Mouse (Mus musculus): Measurements from ENCODE around the gene Rbm44.

Gene Rbm44

DNA sequence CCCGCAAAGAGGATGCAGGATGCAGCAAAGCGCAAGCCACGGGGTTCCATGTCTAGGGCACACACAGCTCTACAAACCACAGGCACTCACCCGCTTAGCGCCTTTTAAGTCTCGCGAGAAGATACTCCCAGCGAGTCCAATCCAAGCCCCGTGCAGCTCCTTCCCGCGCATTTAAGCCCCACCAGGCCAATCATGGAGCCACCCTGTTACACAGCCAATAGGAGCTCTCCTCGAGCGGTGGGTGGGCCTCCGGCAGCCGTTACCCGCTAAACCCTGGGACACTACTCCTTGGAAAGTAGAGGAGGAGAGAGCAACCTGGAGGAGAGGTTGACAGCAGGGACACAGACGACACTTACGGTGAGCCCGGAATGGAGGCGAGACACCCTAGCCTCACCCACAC is at the start of gene Rbm44:
Rbm44 (plus strand) TSS at position 277 of the 400 bp plus-strand sequence.
- in situ Hi-C loops (cut with MboI, MseI): loop anchor here (10.0 kb wide), 1 partner anchor 500 kb away; no protein-coding TSS in a partner anchor

DNA sequence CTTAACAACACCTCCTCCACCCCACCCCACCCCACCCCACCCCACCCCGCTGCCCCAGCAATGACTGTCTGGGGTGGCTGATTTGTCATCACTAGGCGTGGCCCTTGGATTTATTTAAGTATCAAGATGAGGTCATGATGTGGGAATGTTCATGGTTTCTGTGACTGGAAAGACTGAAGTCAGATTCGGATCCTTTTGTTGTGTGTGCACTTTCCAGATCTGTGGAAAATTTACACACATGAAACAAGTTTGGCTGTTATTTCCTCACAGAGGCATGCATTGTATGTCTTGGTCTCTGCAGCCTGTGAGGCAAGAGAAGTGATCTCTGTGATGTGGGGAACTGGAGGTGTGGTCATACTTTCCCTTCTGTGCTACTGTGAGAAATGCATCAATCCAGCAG is 49.6 kb upstream of the Rbm44 start:
- in situ Hi-C loops (cut with MboI, MseI): no loop called here

DNA sequence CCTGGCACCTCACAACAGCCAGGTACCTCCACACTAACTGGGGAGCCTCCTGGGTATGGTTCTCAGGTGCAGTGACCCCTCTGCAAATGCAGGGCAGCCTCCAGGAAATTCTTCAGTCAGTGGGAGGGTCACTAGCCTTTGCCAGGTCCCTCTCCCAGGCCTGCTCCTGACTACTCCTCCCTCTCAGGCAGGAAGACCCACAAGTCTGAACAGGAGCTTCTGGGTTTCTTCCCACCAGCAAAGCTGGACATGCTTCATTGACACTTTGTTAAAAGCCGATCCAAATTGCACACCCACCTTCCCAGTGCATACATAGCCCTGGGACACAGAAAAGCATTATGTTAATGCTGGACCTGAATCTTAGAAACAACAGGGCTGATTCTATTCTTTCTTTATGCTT is 49.0 kb upstream of the Rbm44 start:
- in situ Hi-C loops (cut with MboI, MseI): no loop called here

DNA sequence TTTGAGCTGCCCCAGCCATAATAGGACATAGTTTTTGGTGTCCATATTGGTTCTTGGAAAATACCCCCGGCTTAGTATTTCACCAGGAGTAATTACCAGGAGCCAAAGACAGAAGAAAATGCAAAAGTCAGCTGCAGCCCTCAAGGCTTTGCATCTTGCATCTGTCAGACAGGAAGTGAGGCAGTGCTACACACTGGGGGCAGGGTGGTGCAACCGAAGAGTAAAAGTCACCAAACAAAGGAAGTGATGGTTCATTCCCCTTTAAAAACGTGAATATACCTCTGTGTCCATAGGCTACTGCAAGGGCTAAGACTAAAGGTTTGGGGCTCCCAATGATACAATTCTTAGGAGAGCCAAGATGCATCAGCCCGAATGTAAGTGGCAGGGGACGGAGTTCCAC is 48.4 kb upstream of the Rbm44 start:
- in situ Hi-C loops (cut with MboI, MseI): no loop called here

DNA sequence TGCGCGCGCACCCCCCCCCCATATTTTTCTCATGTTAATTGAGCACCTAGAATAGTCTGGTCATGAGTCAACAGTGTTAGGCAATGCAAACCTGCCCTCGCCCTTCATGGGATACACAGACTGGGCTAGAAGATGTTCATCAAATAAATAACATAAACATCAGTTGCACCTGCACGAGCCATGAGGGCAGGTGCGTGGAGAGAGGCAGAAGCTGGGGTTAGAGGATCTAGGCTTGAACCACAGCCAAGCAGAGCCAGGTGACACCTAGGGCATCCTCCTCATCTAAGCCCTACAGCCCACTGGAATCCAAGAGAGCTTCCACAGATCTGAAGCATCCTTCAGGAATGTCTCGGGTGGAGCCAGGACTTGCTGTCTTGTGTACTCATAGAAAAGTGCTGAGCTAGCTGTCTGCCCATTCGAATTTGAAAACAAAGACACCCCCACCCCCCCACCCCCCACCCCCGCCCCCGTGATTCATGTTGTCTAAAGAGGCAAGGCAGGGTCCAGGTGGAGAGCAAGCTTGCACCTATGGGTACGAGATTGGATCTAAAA is 47.5 kb upstream of the Rbm44 start:
- in situ Hi-C loops (cut with MboI, MseI): no loop called here

DNA sequence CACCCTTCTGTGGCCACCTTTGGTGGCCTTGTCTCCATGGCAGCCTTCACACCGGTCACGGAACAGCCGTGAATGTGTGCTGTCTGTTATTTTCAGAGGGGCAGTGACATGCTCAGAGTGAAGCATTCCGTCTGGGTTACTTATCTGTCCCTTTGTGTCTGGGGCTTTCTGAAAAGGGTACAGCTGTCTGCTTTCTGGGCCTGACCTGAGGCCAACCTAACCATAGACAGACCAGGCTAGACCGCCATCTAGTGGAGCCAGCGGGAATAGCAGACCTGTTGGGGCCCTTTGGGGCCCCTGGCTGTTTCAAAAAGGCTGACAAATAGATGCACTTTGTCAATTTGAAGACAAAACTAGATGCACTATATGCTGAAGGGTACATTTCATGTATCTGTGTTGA is 46.0 kb upstream of the Rbm44 start:
- in situ Hi-C loops (cut with MboI, MseI): no loop called here

DNA sequence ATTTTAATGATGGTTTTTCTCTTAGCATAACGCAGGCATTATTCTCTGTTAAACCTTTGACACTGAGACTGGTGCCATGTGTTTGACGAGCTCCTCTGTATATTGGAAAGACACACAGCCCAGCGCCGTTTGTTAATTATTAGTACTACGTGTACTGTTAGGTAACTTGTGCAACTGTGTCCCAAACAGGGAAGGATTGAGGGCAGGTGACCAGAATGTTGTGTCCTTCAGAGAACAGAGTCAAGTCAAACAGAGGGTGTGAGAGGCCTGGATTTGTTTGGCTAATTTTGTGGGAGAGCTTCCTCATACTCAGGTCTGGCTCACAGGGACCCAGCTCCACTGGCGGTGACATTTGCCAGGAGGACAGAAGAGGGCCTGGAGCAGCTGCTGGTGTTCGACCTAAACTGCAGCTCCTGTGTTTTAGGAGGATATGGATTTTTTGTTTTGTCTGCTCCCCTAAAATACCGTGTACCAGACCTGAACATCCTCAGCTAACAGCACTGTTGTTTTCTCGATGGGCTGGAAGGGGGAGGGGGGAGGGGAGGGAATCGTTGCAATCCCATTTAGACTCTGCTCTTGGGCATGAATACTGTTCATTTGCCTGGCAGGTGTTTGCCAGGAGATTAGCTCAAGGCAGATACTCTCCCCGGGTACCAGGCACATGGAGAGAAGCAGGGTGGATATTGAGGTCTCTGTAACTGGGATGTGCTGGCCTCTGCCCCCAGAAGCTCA is 43.0 kb upstream of the Rbm44 start:
- in situ Hi-C loops (cut with MboI, MseI): loop anchor here (5.0 kb wide), 1 partner anchor 125 kb away; no protein-coding TSS in a partner anchor

DNA sequence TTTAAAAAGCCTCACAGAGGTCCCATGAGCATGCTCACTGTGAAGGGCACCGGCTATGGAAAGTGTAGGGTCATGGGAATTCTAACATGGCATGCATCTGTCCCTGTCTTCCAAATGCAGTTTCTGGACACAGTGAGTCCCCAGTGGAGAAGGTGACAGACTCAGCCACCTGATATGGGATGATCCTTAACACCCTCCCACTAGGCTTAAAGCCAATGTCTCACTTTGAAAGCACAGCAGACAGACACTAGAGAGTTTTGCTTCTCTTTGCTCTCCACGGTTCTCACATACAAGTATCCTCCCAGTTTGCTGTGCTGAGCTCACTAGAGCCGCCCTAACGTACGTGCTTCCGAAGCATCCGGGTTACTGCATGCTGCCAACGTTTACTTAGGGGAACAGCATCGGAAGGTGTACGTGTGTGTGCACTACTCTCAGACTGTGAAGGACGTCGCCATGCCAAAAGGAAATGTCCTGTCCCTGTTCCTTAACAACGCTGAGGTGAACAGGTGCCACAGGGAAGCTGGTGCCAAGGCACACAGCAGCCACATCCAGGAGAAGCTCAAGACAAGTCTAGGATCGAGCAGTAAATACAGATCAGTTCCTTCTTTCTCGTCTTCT is 41.4 kb upstream of the Rbm44 start:
- in situ Hi-C loops (cut with MboI, MseI): loop anchor here (5.0 kb wide), 1 partner anchor 126 kb away; no protein-coding TSS in a partner anchor

DNA sequence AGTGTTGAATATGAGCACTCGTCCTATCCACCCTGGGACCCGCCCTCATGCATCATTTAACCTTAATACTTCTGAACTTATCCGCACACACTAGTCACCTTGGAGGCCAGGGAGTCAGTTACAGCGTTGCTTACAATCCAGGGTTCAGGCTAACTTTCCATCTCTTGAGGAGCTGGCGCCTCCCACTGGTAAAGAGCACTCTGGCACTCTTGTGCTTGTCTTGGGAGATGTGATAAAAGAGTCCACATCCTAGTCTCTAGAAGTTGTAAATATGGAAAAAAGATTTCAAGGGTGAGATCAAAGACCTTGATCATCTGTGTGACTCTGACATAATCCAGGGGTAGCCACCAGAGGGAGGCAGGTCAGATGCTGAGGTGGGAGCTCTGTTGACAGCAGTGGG is 37.3 kb upstream of the Rbm44 start:
- in situ Hi-C loops (cut with MboI, MseI): loop anchor here (5.0 kb wide), 1 partner anchor 65 kb away; no protein-coding TSS in a partner anchor

DNA sequence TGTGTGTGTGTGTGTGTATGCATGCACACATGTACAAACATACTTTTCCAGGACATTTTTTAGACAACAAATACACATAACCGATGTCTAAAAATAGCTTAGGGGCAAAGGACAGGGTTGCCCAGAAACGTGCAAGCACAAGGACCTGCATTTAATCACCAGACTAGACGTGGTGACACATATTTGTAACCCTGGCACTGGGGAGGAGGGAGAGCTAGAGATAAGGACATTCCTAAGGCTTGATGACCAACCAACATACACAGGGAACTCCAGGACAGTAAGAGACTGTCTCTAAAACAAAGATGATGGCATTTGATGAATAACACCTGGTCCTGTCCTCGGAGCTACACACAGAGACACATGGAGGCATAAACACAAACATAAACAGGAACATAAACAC is 35.6 kb upstream of the Rbm44 start:
- in situ Hi-C loops (cut with MboI, MseI): loop anchor here (5.0 kb wide), 1 partner anchor 67 kb away; no protein-coding TSS in a partner anchor

DNA sequence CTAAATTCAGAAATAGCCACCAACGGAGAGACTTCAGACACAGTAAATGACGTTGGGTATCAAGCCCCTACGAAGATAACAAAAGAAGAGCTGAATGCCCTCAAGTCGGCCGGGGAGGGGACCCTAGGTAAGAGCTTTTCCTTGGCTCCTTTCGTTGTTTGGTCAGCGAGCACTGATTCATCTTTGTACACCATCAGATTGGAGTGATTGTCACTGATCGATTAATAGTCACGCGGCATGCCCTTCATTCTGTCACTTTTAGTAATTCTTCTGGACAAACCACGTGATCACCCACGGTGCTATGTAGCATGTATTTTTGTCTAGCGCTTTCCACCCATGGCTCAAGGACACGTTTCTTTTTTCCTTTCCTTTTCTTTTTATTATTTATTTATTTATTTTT is 32.7 kb upstream of the Rbm44 start:
- in situ Hi-C loops (cut with MboI, MseI): no loop called here

DNA sequence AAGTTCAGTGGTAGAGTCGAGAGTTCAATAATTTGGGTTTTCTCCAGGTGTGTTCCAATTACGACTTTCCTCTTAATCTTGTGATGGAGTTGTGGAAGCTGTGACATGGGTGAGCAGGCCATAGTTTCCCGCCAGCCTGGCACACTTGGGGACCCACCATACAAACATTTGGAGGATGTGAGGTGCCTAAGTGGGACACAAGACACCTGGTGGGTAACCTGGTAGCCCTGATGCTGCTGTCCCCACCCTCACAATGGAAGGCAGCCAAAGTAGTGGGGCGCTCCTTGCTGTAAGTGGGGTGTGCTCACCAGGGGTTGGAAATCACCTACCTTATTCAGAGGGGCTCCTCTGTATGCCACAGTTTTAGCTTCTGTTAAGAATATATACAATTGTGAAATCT is 32.3 kb upstream of the Rbm44 start:
- in situ Hi-C loops (cut with MboI, MseI): no loop called here

DNA sequence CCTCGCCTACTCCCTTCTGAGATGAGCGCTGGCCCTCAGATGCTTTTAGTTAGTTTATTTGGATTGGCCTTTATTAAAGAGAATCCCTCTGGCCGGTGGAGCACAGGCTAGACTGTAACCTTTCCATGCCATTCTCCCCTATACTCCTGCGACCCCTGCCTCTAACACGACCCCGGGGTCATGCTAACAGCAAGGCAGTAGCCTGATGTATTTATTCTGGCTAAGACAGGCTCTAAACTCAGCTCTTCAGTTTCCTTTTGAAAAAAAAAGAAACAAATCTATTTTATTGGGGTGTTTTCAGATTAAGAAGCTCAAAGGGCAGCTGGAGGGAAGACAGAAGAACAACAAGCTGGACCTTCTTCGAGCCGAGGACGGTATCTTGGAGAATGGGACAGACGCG is 22.8 kb upstream of the Rbm44 start:
- in situ Hi-C loops (cut with MboI, MseI): no loop called here

DNA sequence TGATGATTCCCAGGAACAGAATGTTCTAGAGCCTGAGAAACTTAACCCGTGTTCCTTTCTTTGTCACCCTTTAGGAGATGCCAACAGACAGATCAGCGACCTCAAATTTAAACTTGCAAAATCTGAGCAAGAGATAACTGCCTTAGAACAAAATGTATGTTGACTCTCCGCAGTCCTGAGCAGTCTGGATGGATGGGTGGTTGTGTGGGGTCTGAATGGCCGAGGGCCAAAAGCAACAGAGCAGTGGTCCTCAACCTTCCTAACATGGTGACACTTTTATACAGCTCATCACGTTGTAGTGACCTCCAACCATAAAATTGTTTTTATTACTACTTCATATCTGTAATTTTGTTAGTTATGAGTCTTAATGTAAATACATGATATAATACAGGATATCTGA is 21.9 kb upstream of the Rbm44 start:
- in situ Hi-C loops (cut with MboI, MseI): no loop called here

DNA sequence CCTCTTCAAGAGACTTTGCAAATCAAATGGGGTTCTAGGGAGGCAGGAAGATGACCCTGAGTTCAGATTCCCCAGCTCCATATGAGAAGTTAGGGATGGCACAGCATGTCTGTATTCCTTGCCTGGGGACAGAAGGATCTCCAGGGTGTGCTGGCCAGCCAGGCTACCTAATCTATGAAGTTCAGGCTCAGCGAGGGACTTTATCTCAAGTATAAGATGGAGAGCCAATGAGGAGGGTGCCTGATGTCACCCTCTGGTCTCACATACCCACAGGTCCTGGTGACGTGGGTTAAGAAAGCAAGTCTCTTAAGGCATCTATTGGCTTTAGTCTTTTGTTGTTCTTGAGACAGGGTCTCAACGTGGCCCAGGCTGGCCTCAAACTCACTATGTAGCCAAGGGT is 21.4 kb upstream of the Rbm44 start:
- in situ Hi-C loops (cut with MboI, MseI): no loop called here

DNA sequence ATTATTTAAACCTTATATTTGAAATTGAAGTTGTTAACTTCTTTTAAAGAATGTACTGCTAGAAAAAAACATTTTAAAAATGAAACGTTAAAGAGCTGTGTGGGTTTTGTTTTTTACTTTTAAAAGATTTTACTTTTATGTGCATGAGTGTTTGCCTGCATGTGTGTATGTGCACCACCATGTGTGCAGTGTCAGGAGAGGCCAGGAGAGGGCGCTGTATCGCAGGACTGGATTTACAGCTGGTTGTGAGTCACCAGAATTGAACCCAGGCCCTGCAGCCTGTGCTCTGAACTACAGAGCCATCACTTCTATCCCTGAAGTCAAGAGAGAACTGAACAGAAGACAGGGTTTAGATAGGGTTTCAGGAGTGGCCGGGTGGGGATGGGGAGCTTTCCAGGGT is 16.0 kb upstream of the Rbm44 start:
- in situ Hi-C loops (cut with MboI, MseI): no loop called here

DNA sequence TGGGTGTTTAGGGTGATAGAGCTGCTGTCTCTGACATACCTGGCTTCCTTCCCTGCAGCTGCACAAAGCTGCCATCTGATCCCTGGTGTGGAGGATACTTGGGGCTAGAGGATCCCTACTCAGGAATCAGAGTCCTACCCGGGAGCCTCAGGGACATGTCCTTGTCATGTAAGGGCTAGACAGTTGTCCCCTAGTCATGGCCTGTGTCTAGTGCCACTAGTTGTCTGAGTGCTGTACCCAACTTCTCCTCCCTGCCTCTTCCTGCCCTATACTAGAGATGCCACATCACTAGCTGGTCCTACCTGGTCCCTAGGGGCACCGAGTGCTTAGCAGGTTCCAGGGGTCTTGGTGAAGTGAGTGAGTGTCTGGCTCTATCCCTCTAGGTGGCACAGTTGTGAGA is 7.9 kb upstream of the Rbm44 start:
- in situ Hi-C loops (cut with MboI, MseI): no loop called here

DNA sequence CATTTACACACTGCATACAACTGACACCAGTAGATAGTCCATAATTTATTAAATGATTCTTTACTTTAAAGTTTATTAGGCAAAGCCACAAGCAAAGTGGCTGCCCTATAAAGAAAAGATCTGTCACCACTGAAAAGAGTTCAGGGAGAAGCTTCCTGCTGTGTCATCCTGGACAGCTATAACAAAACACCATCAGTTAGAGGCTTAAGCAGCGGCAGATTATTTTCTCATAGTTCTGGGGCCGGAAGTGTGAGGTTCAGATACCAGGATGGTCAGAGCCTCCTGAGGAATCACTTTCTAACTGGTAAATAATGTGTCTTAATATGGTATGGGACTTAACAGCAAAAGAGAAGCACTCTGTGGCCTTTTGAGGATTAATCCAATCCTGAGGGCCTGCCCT is 6.6 kb downstream of the Rbm44 start:
- in situ Hi-C loops (cut with MboI, MseI): loop anchor here (25.0 kb wide), 1 partner anchor 1189 kb away; no protein-coding TSS in a partner anchor

DNA sequence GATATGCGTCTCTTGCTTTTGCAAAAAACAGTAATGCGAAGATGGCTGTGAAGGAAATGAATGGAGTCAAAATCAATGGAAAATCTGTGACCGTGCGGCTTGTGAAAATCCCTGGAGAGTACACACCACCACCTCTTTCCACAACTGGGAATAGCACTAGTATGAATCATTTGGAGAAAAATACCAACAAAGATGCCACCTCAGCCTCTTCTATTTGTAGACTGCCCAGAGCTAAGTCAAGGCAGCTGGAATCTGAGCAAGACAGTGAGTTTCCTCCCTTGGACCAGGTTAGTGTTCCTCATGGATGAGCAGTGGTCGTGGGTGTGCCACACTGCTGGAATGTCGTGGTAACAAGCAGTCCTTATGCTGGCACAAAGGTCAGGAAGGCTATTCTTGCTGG is 21.9 kb downstream of the Rbm44 start:
- in situ Hi-C loops (cut with MboI, MseI): loop anchor here (25.0 kb wide), 1 partner anchor 1204 kb away; no protein-coding TSS in a partner anchor

DNA sequence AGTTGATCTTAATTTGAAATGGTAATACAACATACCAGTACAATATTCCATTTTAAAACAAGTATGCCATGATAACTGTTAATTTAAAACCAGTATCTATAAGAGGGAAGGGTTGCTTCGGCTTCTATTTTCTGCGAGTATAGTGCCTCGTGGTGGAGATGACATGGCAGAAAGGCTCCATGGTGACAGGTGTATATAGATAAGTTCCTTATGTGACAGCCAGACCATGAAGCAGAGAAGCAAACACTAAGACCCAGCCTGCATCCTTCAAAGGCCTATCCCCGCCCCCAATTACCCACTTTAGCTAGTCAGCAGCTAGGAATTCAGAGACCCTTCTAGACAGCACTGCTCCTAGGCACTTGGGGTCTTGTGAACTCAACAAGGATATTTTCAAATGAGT is 24.3 kb downstream of the Rbm44 start:
- in situ Hi-C loops (cut with MboI, MseI): loop anchor here (25.0 kb wide), 1 partner anchor 1207 kb away; no protein-coding TSS in a partner anchor

DNA sequence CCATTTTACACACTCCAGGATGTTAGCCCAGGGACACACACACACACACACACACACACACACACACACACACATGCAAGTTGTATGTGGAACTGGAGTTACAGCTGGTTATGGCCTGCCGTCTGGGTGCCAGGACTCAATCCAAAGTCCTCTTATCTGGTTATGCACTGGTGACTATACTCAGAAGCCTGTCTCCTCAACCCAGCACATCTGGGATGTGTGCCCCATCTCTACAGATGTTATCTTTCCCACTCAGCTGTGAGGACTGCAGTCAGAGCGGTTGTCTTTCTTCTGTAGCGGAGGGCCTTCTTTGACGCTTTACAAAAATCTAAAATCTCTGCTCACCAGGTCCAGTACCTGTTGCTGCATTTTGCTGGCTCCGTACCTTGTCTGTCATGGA is 29.9 kb downstream of the Rbm44 start:
- in situ Hi-C loops (cut with MboI, MseI): loop anchor here (10.0 to 25.0 kb wide), 2 partner anchors 560 to 1212 kb away; no protein-coding TSS in a partner anchor

DNA sequence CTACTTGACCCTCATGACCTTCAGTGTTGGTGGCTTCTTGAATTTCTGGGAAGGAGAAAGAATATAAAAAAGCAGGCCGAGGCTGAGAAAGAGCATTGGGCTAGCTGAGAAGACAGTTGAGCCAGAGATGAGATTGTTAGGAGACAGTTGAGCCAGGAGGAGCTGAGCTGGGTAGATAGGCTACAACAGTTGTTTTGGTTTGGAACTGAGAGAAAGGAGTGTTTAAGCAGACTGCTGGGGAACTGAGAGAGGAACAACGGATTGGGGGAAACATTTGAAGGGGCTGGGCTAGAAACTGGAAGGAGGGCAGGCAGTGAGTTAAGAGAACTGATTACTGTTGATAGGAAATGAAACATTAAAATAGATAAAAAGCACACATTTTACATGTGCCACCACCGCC is 31.1 kb downstream of the Rbm44 start:
- in situ Hi-C loops (cut with MboI, MseI): loop anchor here (10.0 kb wide), 1 partner anchor 561 kb away; no protein-coding TSS in a partner anchor

DNA sequence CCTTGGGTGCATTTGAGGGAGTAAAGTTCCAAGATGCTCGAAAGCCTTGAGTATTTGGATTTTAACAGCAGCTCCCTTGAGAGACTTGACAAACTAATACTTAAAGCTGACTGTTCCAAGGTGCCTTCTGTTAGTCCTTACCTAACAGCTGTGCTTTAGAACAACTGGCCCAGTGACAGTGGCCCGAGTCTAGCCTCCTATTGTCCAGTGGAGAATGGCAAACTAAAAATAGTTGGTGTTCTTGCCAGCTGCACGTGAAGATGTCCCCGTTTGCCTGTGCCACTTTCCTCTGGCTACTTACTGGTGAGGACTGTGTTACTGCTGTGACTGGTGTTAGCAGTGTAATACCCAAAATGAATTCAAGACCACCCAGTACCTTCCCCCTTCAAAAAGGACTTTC is 32.0 kb downstream of the Rbm44 start:
- in situ Hi-C loops (cut with MboI, MseI): loop anchor here (10.0 kb wide), 1 partner anchor 562 kb away; no protein-coding TSS in a partner anchor
